Mouse (Mus musculus) fibroblast of lung, adult 2 months (primary cell): ENCODE measurements around the gene Gm45785.
"Not testable (repeated sequence)": the region's sequence is repeated elsewhere in the genome, so short reads cannot be mapped to it uniquely, and the experiment has no call there.

Source experiments
- DNase-seq: peaks from one replicate; pipeline ENCODE4 v3.0.0-alpha.2; 2011; ENCODE audit warnings: low read depth

Gene Gm45785

DNA sequence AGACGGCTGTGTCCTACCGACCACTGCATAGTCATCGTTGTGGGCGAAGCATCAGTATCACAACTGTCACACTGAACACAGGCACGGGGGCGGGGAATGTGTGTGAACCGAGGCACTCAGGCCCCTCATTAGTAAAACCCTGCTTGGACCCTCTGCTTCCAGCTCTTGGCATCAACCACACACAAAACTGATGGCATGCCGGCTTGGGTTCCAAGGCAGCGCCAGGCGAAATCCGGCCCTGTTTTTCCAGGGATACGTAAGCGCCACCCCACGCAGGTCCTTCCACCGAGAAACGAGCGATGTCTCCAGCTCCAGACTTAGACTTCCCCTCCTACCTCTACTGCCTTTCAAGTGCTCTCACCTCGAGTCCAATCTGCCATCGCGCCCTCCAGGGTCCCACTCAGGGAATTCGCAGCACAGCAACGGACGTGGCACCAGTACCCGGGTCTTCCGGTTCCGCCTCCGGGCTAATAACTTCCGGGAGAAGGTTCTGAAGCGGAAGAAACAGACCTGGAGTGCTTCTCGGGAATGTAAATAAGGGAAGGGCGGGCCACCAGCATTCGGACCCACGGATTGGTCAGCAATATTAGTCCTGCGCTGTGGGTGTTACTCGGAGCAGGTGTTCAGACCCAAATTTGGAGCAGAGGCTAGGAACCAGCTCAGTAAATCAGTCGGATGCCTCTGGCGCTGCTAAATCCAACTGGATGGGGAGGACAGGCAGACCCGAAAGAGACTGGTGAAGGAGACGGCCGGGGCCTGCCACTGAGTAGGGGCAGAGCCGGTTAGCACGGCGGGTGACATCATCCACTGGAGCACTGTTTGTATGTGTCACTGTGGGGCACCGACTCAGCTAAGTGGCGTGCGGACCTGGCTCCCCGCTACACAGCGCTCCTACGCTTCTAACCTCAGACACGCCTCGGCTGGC, at the start of gene Gm45785:
TSS of gene Gm45785 (minus strand) at position 472 of the 925 bp plus-strand sequence.
- peak; percentile 87 for DNase-seq

GRCm38 (mm10) chr7:140905642-140906081, 49.5 kb upstream of the Gm45785 start:
- DNase-seq = no peak

GRCm38 (mm10) chr7:140903212-140903611, 47.1 kb upstream of the Gm45785 start:
- no peak for DNase-seq

- DNase-seq = no peak
Observed at GRCm38 (mm10) chr7:140902036-140902875, 46.1 kb upstream of the Gm45785 start.

DNA sequence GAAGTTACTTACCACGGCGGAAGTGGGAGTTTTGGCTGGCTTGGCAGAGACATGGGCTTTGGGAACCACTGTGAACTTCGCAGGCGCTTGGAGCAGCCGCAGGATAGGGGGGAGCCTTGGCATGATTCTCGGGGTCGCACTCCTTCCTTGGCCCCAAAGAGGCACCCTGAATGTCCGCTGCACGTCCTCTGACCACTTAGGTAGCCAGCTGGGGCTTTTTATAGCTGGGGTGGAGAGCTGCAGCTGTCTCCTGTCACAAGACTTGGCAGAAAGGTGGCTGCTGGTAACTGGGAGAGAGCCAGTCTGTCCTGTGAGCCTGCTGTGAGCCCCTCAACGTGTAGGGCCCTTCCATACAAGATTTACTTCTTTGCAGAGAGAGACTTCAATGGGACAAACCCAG, 44.1 kb upstream of the Gm45785 start, which contains the start of gene Cox8b:
TSS of gene Cox8b (minus strand) at position 227 of the 400 bp plus-strand sequence.
- no peak for DNase-seq

DNA sequence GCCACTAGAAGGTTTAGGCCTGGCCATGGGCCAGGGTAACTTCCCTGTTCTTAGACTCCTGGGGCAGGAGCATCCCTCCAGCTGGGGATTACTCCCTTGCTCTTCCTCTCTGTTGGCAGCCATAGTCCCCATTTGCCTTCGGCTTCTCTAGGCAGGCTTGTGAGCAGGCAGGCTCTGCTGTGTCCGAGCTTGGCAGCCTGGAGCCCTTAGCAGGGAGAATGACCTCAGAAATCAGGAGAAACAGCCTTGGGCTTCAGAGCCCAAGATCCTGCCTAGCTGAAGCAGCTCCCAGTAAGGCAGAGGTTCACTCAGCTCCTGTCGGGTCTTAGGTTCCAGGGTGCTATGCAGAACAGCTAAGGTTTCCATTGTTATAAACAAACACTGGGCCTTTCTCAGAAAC, 43.0 kb upstream of the Gm45785 start:
- DNase-seq = no peak

DNA sequence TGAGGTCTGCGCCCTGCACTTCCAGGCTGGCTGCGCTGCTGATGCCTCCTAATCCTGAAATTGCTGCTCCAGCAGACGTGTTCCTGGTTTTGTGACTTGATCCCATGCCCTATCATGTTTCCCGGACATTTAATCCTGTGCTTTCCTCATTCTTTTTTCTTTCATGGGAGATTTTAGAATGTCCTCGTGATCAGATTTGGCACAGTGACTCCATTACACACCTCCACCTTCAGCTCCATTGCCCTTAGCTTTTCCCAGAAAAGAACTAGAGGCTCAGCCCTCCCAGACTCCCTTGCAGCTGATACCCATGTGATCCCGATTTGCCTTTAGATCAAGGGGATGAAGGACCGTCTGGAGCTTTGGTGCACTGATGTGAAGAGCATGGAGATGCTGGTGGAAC, 41.7 kb upstream of the Gm45785 start:
- DNase-seq = no peak

- no peak for DNase-seq
Observed at GRCm38 (mm10) chr7:140894611-140895010, 38.5 kb upstream of the Gm45785 start.

GRCm38 (mm10) chr7:140894031-140894430, 37.9 kb upstream of the Gm45785 start:
- no peak for DNase-seq

GRCm38 (mm10) chr7:140890636-140891035, 34.5 kb upstream of the Gm45785 start:
- not testable (repeated sequence) for DNase-seq

GRCm38 (mm10) chr7:140882469-140882803, 26.3 kb upstream of the Gm45785 start:
- DNase-seq = no peak

GRCm38 (mm10) chr7:140881696-140882468, 25.8 kb upstream of the Gm45785 start, which contains the start of the genes Psmd13 and Sirt3:
Psmd13 (plus strand) TSS chr7:140881968.
Sirt3 (minus strand) TSS chr7:140882309.
- DNase-seq = peak; percentile 78

- DNase-seq = no peak
Observed at GRCm38 (mm10) chr7:140880865-140881515, 24.9 kb upstream of the Gm45785 start.

DNA sequence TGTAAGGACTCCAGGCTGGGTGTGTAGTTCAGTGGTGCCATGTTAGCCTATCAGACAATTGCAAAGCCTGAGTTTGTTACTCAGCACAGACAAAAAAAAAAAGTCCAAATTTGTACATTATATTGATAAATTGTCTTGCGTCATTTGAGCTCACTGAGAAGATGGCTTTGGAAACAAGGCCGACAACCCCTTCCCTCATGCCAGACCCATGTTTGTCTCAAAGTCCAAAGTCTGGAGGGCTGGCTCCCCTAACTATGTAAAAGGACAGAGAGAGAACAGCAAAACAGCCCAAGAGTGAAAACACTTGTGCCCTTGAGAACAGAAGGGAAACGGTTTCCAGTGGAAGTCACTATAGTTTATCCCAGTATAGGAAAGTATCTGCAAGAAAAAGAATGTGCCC, 24.3 kb upstream of the Gm45785 start:
- no peak for DNase-seq

DNA sequence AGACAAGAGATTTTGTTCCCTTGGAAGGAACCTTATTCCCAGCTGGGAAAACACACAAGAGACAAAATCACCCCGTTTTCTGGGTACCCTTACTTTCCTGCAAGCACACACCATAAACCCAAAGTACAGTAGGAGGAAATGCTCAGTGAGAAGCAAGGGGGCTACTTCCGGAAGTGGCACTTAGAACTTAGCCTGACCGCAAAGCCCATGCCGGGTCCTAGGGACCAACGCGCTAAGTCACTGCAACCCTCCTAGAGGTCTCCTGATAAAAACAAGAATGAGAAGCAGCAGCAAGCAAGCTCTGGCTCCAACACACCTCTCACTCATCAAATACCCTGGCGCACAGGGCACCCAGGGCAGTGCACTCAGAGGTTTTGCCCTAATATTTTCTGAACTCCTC, 23.2 kb upstream of the Gm45785 start:
- no peak for DNase-seq

GRCm38 (mm10) chr7:140877364-140877763, 21.2 kb upstream of the Gm45785 start:
- DNase-seq = no peak

- no peak for DNase-seq
Observed at GRCm38 (mm10) chr7:140874224-140874623, 18.1 kb upstream of the Gm45785 start.

DNA sequence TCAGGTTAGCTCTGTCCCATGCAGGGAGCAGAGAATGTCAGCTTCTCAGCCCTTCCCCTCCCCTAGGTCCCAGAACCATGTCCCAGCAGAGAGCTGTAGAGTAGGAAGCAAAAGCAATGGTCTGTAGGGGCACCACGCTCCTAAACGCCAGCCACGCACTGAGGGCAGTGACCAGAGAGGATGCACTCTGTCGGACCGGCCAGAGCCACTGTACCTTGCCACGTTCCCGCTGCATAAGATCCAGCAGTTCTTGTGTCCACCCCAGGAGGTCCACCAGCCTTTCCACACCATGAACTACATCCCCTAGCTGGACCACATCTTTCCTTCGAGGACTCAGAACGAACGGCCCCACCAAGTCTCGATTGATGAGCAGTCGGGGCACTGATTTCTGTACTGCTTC, 8.6 kb upstream of the Gm45785 start:
- DNase-seq = no peak

DNA sequence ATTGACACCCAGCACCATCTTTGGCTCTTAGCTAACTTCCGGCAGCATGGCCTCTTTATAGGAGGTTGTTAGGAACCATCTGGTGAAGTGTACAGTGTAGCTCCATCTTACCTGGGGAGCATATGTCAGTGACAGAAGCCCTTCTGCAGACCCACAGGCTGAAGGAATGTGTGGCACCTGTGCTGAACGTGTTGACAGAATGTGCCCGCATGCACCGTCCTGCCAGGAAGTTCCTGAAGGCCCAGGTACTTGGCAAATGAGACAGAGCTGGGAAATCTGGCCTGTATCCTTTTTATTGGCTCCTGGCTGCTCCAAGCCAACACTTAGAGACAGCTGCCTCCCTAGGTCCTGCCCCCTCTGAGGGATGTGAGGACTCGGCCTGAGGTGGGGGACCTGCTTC, 4.6 kb upstream of the Gm45785 start:
- no peak for DNase-seq

- no peak for DNase-seq
Observed at GRCm38 (mm10) chr7:140859997-140860396, 3.9 kb upstream of the Gm45785 start.

DNA sequence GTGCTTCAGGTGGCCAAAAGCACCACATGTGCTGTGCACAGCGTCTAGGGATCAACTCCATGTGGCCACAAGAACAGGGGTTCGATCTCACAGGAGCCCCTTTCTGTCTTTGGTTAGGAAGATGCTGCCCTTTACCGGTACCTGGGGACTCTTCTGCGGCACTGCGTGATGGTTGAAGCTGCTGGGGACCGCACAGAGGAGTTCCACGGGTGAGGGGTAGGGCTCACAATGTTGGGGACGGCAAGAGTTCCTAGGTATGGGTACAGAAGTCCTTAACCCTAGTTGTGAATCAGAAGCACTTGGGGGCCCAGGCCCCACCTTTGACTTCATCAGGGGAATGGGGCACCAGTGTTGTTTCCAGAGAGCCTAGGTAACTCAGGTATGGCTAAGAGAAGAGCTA, 2.6 kb upstream of the Gm45785 start:
- no peak for DNase-seq
